Mouse (Mus musculus): ENCODE results near the gene Fcf1.

The Fcf1 gene

GRCm38 (mm10) chr12:84968831-84969655 lies 1.7 kb upstream of the Fcf1 start:
- no peak for DNase-seq

DNA sequence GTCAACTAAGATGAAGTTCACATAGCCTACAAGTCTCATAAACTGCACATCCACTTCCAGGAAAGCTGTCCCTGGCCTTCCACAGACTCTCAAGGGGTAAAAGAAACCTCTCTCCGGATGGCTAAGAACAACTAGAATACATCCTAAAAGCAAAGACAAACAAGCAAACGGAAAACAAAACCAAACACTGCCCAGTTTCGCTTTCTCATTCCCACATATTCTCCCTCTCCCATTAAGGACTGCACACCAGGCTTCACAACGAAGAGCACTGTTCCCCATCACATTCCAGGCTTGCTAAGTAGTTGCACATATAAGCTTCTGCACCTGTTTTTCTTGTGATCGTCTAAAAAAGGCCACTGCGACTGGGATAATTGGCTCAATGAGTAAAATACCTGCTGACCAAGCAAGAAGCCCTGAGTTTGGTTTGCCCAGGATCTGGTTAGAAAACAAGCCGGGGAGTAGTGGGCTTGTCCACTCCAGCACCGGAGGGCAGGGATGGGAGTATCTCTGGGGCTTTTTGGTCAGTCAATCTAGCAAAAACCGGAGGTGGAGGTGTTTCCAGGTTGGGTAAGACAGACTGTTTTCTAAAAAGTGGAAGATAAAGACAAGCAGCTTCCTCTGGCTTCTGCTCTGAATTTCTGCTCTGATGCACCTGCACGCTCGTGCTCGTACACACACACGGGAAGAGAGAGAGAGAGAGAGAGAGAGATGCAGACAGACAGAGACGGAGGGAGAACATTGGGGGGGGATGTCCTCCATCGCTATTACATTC lies 855 bp upstream of the Fcf1 start:
- DNase-seq = peak; percentile 5

DNA sequence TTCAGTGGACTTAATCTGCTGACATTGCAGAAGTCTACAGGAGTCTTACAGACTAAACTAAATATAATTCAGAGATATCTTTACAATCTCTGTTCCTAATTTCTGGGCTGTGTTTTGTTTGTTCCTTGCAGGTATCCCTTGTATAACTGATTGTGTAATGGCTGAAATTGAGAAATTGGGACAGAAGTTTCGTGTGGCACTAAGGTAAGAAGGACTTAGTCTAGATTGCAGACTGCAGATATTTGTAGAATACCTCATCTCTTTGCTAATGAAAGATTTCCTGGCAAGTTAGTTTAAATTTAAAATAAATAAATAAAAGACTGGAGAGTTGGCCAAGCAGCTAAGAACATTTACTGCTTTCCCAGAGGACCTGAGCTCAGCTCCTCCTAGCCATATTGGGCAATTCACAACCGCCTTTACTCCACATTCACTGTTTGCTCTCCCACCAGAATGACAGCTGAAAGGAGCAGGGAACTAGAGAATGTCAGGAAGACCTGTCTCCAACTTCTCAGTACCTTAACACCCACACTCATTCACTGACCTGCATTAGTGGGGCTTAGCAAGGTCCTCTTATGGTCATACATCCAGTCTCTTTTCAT lies 8.7 kb downstream of the Fcf1 start:
- DNase-seq = no peak

DNA sequence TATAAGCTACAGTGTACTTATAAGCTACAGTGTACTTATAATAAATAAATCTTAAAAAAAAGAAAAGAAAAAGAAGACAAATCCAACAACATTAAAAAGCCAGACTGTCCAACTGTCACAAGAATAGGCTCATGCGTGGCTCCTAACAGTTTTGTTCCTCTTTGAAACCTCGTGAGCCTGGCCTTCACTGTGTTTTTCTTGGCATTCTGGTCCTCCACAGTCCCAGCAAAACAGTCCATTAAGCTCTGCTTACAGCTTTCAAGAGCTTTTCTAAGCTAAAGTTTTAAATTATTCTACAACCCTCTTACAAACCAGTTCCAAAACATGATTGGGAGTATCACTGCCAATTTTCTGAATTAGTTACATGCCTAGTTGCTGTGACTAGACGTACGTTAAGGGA lies 18.8 kb downstream of the Fcf1 start:
- DNase-seq = no peak

DNA sequence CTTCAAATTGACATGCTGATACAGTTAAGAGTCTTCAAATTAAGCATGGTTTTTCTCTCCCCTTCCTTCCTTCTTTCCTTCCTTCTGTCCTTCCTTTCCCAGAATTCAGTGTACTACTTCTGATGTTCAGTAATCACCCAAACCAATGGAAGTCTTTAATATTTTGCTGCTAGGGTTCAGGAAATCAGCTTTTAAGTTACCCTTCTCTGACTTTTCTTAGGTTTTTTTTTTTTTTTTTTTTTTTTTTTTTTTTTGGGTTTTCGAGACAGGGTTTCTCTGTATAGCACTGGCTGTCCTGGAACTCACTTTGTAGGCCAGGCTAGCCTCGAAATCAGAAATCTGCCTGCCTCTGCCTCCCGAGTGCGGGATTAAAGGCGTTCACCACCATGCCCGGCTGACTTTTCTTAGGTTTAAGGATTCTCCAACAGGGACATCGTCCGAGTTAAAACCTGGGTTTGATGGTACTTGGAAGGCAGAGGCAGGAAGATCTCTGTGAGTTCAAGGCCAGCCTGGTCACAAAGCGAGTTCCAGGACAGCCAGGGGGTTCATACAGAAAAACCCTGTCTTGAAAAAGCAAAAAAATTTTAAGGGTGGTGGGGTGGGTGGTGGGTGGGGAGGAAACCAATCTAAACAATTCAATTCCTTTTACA lies 24.5 kb downstream of the Fcf1 start:
- no peak for DNase-seq

DNA sequence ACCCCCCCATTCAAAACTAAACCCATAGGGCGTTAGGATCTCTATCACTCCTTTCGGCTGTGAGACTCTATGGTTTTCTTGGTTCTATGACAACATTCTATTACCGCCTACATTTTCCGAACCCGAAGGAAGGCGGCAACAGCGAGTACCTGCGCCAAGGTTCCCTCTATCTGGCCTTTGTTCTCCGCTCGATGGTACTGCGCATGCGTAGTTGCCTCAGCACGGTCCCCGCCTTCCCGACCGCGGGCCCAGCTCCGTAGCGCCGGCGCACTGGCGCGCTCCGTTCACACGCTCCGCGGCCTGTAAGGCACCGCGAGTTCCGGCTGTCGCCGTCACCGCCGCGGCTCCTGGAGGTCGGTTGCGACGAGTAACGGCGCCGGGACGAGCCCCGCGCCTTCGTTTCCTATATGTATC lies 25.4 kb downstream of the Fcf1 start, which contains the start of gene Ylpm1:
TSS of gene Ylpm1 (plus strand) at position 239 of the 414 bp plus-strand sequence.
- DNase-seq = peak; percentile 98

DNA sequence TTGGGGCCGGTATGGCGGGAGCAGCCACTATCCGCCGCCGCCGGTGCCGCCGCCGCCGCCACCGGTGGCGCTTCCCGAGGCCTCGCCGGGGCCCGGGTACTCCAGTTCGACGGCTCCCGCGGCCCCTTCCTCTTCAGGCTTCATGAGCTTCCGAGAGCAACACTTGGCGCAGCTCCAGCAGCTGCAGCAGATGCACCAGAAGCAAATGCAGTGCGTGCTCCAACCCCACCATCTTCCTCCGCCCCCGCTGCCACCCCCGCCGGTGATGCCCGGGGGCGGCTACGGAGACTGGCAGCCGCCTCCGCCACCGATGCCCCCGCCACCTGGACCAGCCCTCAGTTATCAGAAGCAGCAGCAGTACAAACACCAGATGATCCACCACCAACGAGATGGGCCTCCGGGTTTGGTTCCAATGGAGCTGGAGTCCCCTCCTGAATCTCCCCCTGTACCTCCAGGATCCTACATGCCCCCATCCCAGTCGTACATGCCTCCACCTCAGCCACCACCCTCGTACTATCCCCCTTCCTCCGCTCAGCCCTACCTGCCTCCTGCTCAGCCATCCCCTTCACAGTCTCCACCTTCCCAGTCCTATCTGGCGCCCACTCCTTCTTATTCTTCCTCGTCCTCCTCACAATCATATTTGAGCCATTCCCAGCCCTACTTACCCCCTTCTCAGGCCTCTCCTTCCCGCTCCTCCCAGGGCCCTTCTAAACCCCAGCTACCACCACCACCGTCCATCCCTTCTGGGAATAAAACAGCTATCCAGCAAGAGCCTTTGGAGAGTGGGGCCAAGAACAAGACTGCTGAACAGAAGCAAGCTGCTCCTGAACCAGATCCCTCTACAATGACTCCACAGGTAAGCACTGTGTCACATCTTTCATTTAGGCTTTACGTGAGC lies 26.1 kb downstream of the Fcf1 start:
- DNase-seq = peak; percentile 12

DNA sequence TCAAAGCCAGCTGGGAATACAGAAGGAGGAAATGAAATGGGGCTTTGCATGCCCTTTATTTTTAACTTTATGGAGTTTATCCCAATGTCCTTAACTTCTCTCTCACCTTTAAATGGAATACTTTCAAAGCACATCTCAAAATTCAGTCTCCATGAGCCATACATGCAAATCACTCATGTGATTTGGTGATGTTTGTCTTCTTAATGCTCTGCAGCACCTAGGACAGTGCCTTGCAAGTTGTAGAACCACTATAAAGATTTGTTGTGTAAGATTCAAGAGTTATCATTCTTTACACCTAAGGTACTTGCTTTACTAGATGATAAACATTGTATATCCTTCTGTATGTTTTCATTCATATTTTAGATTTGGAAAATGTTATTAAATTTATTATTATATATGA lies 28.4 kb downstream of the Fcf1 start:
- DNase-seq = no peak

- DNase-seq = no peak
These were observed 35.5 kb downstream of the Fcf1 start for GRCm38 (mm10) chr12:85006206-85006605.

- no peak for DNase-seq
These were observed 36.3 kb downstream of the Fcf1 start for GRCm38 (mm10) chr12:85007021-85007420.

GRCm38 (mm10) chr12:85009776-85010175 lies 39.1 kb downstream of the Fcf1 start:
- DNase-seq = no peak

DNA sequence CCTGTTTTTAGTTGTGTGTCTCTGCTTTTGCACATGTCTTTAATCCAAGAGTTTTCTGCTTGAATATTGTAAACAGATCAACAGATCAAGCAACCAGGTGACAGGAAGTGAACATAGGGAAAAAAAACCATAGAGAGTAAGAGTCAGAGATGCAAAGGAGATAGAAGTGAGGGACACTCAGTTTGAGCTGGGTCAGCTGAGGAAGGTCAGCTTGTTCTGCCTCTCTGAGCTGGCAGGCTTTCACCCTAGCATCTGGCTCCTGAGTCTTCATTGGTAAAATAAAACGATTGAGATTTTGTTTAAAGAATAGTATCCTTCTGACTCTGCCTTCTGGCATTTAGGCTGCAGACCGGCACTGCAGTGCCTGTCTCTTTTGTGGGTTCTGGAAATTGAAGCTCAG lies 39.8 kb downstream of the Fcf1 start:
- DNase-seq = no peak

GRCm38 (mm10) chr12:85012185-85012584 lies 41.5 kb downstream of the Fcf1 start:
- DNase-seq = no peak

DNA sequence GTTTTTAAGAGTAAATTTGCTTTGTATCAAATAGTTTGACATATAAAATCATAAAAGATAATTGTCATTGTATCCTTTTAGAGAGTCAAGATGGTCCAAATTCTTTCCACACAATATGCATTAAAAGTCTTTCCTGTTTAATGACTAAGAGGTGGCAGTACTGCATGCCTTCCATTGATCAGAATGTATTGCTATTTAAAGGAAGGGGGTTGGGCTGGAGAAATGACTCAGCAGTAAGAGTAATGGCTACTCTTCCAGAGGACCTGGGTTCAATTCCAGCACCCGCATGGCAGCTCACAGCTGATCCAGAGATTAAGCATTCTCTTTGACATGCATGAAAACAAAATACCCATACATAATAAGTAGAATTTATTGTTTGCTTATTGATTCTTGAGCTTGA lies 51.4 kb downstream of the Fcf1 start:
- DNase-seq = no peak

DNA sequence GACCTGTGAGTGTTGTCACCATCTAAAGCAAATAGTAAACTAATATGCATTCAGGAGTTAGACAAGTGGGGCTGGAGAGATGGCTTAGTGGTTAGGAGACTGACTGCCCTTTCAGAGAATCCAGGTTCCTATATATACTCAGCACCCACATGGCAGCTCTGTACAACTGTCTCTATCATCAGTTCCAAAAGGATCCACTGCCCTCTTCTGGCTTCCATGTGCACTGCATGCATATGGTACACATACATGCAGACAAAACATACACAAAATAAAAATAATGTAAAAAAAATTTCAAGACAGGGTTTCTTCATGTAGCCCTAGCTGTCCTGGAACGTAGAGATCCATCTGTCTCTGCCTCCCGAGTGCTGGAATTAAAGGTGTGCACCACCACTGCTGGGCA lies 62.0 kb downstream of the Fcf1 start:
- peak; percentile 39 for DNase-seq

Measured in retina, postnatal 1 day (tissue).